Mouse (Mus musculus) liver, adult (tissue): ENCODE measurements around the gene Gas2l2.

ENCODE experiments used
- GATA4 ChIP-seq: IDR thresholded peaks from 2 replicates; pipeline ENCODE4 v1.6.1; 2014; ENCODE audit warnings: mild to moderate bottlenecking, low read length; ENCODE audit not compliant: insufficient replicate concordance

Gas2l2 gene

DNA sequence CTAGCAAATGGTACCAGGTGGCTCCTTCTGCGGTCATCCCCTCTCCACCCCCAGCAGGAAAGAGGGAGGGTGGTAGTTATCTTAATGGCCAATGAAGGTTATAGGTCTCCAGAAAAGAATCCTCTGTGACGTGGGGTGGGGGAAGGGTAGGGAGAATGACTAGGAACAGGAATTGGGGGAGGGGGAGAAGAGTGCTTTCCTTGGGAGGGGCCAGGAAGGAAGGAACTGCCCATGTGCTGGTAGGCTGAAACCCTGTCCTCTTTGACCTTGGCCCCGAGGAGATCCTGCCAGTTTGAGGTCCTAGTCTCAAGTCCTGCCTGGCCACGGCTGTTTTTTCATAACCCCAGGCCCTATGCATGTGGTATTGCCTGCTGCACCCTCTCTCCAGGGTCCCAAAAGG lies 20.0 kb upstream of the Gas2l2 start:
- no peak for TF ChIP-seq GATA4

DNA sequence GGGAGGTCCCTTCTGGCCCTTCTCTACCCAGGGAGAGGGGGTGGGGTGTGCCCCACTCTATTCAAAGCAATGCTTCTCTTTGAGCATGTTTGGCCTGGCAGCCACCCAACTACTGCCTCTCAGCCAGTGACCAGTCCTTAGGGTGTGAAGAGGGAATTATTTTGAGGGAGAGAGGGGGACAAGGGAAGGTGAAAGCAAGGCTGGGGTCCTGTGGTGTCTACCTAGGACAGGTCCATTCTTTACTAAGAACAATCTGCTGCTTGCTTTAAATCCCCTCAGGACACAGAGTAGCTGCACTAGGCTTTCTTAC lies 19.6 kb upstream of the Gas2l2 start:
- no peak for TF ChIP-seq GATA4

DNA sequence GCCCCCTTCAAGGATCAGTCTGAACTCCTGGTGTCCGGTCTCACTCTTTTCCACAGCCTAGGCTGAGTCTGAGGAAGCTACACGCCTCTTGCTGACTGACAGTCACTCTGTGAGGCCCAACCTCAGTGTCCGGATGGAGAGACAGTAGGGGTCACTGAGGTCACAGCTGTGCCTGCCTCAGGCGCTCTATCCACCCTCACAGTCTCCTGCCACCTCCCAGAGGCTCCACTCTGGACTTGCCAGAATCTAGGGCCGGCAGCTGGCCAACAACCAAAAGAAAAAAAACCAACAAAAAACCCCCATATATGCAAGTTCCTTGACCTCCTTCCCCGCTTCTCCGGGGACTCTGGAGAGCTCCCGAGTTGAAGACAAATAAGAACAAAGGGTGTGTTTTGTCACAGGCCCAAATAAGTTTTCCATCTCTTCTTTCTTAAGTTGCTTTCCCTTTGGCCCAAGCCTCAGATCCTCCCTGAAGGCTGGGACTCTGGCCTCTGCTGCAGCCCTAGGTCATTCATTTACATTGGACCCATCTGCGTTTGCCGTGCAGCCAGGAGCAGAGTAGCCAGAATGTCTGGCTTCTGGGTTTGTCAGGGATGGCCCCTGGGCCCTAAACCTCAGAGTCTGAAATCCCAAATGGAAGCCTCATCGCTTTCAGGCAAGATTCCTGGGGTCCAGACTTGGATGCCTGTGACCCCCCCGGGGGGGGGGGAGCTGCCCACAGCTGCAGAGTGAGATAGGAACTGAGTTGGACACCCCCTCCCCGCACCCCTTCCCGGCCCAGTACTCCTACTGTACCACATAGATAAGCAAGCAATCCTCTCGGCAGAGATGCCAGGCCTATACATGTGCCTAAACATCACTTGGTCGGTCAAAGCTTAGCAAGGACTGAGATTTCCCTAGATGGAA lies 19.0 kb upstream of the Gas2l2 start:
- TF ChIP-seq GATA4 = no peak

DNA sequence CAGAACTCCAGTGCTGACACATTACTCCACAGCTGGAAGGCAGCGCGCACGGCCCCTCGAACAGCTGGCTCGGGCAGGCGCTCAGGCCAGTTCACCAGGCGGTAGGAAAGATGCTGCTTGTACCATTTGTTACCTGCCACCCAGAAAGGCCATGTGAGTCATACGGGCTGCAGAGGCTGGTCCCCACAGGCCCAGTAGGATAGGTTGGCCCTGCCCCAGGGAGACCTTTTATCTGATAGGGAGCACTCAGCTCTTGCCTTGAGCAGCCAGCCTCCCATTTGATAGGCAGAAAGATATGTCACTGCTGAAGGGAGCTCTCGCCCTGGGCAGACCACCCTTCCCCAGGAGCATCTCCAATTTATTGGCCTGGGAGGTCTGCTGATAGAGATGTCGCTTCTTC lies 18.4 kb upstream of the Gas2l2 start:
- no peak for TF ChIP-seq GATA4

DNA sequence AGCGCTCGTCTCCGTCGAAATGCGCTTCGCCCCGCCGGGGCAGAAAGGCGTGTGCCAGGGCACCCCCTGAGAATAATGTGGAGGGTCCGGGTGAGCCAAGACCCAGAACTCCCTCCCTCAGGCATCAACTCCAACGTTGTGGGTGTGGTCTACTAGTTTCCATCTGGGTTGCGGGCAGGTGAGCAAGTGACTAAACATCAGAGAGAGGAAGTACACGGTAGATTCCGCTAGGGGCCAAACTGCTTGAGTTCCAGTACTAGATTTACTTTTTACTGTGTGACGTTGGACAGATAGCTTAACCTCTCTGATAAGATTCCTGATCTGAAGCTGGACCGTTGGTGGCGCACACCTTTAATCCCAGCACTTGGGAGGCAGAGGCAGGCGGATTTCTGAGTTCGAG lies 15.7 kb upstream of the Gas2l2 start:
- TF ChIP-seq GATA4 = no peak

DNA sequence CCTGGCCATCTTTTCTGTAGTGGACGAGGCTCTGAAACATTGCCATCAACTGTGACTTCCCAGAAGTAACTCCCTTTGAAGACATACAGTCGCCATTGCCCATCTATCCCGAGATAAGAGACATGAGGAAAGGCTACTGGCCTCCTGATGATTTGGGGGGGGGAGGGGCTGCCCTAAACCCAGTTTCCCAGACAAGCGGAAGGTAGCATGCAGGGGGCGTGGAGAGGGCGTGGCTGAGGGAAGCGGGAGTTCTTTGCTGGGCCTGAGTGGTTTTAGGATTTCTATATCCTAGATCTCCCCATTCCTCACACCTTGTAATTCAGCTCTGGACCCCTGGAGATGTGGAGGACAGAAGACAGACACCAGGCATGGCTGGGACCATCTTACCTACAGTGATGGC lies 14.6 kb upstream of the Gas2l2 start:
- TF ChIP-seq GATA4 = no peak

DNA sequence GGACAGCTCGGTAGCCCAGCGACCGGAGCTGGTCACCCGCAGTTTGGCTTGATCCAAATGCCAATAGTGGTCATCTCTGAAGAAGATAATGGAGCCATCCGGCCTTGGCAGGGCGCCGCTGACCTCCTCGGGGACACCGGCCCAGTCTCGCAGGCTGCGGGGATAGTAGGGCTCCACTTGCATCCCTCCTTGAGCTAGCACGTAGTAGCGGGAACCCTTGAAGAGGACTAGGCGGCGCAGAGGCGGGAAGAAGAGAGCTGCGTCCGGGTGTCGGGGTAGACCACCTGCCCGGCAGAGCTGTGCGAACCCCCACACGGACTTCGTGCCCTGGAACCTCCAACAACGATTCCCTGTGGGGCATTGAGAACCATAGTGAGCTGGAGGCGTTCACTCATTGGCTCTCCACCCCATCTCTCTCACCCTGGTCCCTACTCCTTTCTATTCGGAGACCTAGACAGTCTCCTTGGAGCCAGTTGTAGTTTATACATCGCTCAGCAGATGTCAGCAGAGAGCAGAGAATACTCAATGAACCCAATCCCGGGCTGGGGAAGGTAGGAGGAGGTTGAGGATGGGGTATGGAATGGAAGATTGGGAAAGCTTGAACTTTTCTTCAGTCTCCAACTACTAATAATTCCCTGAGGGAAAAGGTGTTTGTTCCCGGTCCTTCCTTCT lies 13.5 kb upstream of the Gas2l2 start:
- TF ChIP-seq GATA4 = no peak

DNA sequence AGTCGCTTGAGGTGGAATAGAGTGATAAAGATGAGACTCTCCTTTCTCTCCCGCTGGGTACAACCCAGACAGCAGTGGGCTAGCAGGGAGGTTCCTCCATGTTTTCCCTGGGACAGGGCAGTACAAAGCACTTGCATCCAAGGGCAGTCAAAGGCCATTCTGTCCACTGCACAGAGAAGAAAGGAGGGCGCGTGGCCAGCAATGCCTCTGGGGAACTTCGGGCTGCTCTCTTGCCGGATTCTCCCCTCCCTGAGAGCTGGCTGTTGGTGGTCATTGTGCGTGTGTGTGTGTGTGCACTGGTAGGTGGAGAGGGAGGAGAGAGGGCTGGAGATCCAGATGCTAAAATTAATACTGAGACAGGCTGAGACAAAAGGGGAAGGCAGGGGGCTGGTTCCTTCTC lies 12.0 kb upstream of the Gas2l2 start:
- no peak for TF ChIP-seq GATA4

DNA sequence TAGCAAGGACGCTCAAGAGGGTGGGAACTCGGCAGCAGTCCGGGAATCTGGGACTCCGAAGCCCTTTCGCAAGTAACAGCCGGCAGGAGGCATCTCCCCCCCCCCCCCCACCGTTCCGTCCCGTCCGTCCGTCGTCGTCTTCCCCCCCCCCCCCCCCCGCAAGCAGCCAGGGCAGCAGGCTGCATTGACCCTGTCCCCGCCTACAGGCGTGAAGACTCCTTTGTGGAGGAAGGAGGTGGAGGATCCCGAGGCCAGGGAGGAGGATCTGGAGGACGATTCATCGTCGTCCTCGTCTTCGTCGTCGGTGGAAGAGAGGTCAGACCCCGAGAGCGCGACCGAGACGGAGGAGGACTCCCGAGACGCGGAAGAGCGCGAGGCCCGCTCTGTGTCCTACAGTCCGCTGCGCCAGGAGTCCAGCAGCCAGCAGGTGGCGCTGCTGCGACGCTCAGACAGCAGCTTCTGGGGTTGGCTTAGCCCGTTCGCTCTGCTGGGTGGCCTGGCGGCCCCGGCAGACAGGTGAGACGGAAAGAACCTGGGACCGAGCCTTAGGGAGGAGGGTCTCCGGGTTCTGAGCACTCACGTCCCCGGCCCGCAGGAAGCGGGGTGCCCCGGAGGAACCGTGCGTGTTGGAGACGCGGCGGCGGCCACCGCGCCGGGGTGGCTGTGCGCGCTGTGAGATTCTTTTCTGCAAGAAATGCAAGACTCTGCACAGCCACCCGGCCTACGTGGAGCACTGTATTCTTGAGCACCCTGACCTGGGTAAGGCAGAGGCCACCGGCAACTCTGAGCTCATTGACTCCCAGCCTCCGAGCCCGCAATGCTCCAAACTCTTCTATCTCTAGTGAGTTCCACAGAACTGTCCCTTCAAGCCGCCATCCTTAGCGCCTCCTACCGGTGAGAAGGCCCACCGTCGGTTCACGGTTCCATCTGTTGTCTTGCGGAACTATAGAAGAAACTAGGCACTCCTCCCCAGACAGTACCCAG lies 11.1 kb upstream of the Gas2l2 start:
- no peak for TF ChIP-seq GATA4

DNA sequence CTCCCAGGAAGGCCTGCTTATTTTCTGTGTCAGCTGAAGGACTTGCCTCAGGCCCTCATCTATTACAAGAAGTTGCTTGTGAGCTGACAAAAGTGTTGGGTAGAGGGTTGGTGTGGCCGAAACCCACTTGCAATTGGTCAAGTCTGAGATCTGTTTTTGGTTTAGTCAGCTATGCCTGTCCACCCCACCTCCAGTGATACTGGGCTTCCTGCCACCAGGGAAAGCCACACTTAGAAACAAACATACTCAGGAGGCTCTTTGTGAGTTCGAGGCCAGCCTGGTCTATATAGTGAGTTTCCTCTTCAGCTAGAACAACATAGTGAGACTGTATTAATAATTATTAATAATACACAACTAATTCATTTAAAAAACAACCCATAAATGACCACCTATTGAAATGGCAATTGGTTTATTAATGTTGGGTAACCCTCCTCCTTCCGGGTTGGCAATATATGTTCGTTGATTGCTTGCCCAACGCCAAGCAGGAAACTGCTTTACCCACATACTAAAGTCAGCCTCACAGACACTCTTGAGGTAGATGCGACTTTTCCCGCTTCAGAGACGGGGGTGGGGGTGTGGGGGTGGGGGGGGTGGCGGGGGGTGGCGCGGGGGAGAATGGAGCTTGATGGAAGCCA lies 10.3 kb upstream of the Gas2l2 start:
- TF ChIP-seq GATA4 = no peak

DNA sequence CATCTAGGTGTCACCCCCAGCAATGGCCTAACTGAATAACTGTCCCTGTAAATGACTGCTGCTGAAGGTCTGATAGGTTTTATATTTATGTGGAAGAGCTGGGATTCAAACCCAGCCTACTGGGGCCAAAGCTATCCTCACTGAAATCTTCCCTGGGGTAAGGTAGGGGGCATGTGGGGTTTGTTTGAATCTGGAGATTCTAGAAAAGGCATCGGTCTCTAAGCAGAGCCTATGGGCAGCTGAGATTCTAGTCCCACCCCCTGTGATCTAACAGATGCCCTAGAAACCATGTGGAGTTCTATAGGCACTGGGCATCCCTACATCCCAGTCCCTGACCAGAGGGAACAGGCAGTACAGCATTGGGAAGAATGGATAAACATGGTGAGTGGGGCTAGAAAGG lies 8.1 kb upstream of the Gas2l2 start, which contains the start of gene 1700020L24Rik:
Gene 1700020L24Rik (plus strand): TSS at position 301 of the 400 bp plus-strand sequence.
- TF ChIP-seq GATA4 = no peak

DNA sequence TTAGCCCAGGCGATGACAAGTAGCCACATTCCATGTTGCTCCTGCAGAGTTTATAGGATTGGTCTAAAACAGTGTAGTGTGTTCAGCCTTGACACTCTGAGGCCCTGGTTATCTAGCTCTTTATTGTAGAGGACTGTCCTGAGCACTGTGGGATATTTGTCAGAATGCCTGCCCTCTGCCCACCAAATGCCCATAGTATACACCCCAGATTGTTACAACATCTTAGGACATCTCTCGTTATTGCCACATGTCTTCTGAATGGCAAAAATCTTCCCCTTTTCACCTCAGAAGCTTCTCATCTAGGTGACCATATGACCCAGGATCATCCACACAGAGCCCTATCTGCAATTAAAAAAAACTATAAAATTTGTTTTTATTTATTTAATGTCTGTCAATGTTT lies 3.3 kb upstream of the Gas2l2 start:
- TF ChIP-seq GATA4 = no peak

DNA sequence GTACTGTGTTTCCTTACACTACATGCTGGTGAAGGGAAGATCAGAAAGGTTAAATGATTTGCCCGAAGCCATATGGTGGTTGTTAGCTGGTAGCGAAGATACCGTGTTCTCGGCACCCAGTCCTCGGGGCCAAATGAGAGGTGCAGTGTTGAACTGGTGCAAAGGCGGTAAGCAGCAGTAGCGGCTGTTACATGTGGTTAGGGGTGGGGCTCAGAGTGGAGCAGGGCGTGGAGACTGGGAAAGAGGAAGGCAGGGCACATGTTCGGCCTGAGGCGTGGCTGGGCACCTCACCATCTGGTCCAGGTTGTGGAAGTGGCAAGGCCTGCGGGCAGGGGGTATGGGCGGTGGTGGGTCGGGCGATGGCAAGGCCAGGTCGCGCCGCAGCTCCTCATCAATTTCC lies 2.3 kb downstream of the Gas2l2 start:
- TF ChIP-seq GATA4 = no peak

DNA sequence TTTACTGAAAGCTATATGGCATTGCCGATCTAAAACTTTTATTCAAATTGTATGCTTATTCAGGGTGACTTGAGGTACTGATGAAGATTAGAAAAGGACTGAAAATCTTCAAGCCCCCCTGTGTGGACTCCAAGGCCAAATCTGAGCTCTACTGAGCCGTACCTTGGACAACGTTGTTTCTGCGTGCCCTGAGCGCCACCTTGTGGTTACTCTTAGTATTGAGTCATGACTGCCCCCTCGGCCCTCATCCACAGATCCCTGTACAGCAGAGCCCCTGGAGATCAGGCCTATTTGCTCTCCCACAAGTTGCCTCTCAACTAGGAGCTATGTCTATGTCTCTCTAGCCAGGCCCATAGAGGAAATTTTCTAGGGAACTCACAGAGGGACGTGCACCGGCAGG lies 4.6 kb downstream of the Gas2l2 start:
- no peak for TF ChIP-seq GATA4

DNA sequence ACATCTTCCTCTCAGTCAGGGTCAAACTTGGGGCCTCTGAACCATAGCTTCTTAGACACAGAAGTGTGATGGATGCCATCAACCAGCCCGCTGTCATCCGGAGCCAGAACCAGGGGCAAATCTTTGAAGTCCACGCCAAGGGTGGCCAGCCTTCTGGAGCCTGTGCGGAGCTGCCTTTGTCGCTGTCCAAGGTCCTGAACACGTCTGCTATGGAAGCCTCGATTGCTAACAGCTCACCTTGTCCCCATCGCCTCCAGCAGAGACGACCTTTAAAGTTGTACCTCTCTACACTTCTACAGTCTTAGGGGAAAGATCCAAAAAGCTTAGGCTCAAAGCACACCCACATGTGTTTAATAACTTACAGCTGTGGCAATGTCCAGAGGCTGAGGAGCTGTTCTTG lies 8.0 kb downstream of the Gas2l2 start:
- TF ChIP-seq GATA4 = no peak

DNA sequence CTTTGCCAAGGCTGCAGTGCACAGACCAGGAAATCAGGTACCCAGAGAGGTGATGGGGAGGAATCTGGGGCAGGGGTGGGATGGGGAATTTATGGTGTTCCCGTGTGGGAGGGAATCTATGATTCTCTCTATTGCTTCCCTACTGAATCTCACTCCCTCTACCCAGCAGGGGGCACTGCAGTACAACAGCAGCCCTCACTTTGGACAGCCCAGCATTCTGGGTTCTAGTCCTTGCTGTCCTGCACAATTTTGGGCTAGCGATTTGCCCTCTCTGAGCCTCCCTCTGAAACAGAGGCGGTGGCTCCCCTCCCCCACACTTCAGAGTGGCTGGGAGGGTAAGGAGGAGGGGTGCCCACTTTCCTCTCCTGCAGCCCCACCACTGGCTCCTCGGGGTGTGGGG lies 8.9 kb downstream of the Gas2l2 start:
- TF ChIP-seq GATA4 = no peak

DNA sequence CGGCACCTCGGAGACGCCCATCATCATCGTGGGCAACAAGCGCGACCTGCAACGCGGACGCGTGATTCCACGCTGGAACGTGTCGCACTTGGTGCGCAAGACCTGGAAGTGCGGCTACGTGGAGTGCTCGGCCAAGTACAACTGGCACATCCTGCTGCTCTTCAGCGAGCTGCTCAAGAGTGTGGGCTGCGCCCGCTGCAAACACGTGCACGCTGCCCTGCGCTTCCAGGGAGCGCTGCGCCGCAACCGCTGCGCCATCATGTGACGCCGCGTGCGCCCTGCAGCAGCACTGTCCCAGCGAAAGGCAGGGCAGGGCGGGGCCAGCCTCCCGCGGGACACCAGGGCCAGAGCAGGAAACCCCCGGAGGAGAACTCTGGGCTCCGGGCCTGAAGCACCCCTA lies 10.7 kb downstream of the Gas2l2 start:
- no peak for TF ChIP-seq GATA4
